Mouse (Mus musculus) midbrain, embryonic 13.5 days (tissue): ENCODE results near the gene Mpzl2. TPM values are rescaled to one million over a fixed set of nuclear protein-coding genes. Genes with fewer than 3 reads are reported as not detected.
A peak's percentile ranks its signal among the peaks of the same experiment; 100 is the strongest.
"Not testable (repeated sequence)": the region's sequence is repeated elsewhere in the genome, so short reads cannot be mapped to it uniquely, and the experiment has no call there.

Experiments used
- ATAC-seq: fragments of 200-750 bp; cut with Nextera tagmentation; 2 replicates; pipeline ENCODE4 v1.8.0; 2017; ENCODE audit warnings: mild to moderate bottlenecking, moderate TSS enrichment, moderate library complexity
- H3K27ac ChIP-seq: fragments of 300-500 bp; sonication (generic); 2 replicates; pipeline ENCODE4 v1.5.1; 2015; ENCODE audit warnings: inconsistent platforms, mild to moderate bottlenecking, moderate library complexity
- H3K27me3 ChIP-seq: fragments of 300-500 bp; sonication (generic); 2 replicates; pipeline ENCODE4 v1.6.1; 2015; ENCODE audit warnings: mild to moderate bottlenecking, inconsistent platforms
- H3K36me3 ChIP-seq: fragments of 300-500 bp; sonication (generic); 2 replicates; pipeline ENCODE4 v1.6.1; 2015; ENCODE audit warnings: mild to moderate bottlenecking, inconsistent platforms
- H3K4me1 ChIP-seq: fragments of 300-500 bp; sonication (generic); replicated peaks from 2 replicates; pipeline ENCODE4 v1.6.1; 2015; ENCODE audit warnings: inconsistent platforms
- H3K4me2 ChIP-seq: fragments of 300-500 bp; sonication (generic); replicated peaks from 2 replicates; pipeline ENCODE4 v1.6.1; 2015; ENCODE audit warnings: moderate library complexity, mild to moderate bottlenecking, inconsistent platforms
- H3K4me3 ChIP-seq: fragments of 300-500 bp; sonication (generic); replicated peaks from 2 replicates; pipeline ENCODE4 v1.5.1; 2015; ENCODE audit warnings: mild to moderate bottlenecking, inconsistent platforms
- H3K9ac ChIP-seq: fragments of 300-500 bp; sonication (generic); replicated peaks from 2 replicates; pipeline ENCODE4 v1.6.1; 2015; ENCODE audit warnings: mild to moderate bottlenecking, inconsistent platforms
- H3K9me3 ChIP-seq: fragments of 300-500 bp; sonication (generic); 2 replicates; pipeline ENCODE4 v1.6.1; 2016; ENCODE audit warnings: mild to moderate bottlenecking, inconsistent platforms
- WGBS: fragments of 180-500 bp; shearing (Covaris S2); methylation state at CpG from one replicate; pipeline ENCODE4 v1.1.7; 2015; 5-methylcytosine and 5-hydroxymethylcytosine counted together
- polyA plus RNA-seq: library from polyadenylated mRNA; unstranded; fragments of >200 nt; fragmentation: Nextera tagmentation; extraction: Ambion mirVana; gene quantifications from 2 replicates; pipeline ENCODE4 v1.2.1, GENCODE M21; 2015

Mpzl2 gene
- polyA plus RNA-seq, 1 experiment from 2014 or later = 0.30 TPM

DNA sequence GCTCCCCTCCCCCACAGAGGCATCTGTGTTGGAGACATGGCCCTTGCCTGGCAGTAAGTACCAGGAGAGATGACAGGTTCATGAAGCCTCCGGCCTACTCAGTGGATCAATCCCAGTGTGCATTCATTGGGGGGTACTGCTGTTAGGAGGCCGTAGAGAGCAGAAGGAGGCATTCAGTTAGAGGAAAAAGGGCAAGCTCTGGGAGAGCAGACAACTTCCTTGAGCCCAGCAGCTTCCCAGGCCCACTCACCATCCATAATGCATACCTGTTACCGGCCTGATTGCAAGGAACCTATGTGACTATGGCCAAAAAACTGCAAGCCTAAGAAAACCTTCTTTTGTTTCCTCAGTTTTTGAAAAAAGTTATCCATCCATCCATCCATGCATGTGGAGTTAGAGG is 5.1 kb upstream of the Mpzl2 start:
- ATAC-seq = no peak
- Histone ChIP-seq H3K27ac (no peak overlapping the region), H3K4me1 (no peaks in the 10 kb centered on the region), H3K4me2 (no peak overlapping the region), H3K36me3 (no peaks in the 10 kb centered on the region), H3K9me3 (no peaks in the 10 kb centered on the region), H3K27me3 (peaks cover 29% of the 10 kb centered on the region), H3K4me3 (no peak overlapping the region), H3K9ac (no peak overlapping the region)
- 81% methylated on average over 3 of the region's 3 CpGs for WGBS

DNA sequence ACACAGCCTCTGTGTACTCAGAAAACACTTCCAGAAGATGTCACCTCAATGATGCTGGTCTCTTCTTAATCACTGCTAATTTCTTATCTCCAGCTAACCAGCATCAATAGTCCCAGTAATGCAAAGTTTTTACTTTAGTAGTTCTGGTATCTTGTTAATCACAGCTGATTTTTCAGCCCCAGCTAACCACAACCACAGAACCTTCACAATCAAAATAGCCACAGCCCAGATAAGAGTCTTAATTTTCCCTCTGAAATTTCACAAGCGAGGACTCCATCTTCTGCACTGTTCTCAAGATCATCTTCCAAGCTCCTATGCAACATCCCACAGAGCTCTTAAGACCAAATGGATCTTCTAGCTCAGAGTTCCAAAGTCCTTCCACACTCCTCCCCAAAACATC is 1.8 kb upstream of the Mpzl2 start:
- ATAC-seq = not testable (repeated sequence)
- peaks cover 57% of the 10 kb centered on the region for H3K27me3 ChIP-seq

DNA sequence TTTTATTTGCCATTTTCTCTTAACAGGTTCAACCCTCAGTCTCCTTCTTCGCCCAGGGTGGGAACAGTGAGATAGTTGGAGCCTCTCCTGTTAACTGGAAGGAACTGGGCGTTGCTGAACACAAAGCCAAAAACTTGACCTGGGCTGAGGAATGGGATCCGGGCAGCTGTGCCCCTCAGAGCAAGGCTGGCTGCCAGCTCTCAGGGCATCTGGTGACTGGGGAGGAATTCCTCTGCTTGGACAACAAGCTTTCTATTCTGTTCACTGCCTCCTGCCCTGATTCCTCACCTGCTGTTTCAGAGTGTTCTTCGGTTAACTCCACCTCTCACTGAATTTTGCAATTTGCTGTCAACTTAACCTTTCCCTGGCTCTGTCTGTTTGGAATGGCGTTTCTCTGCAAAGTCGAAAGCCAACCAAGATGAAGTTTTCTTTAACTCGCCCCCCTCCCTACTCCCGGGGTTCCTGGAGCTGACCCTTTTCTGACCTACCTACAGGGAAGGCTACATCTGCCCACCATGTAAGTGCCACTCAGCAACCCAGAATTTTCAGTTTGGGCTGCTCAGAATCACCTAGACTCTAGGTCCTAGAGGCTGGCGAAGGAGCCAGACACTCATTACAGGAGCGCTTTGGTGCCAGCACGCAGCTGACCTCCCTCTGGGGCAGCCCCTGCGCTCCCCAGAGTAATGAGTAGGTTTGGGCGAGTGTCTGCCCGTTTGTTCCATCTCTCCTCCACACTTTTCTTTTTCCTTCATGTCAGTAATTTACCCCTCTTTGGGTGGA is 657 bp downstream of the Mpzl2 start:
- H3K27me3 ChIP-seq = peaks cover 82% of the 10 kb centered on the region
- H3K27ac ChIP-seq = no peak overlapping the region
- H3K4me1 ChIP-seq = peaks cover 7% of the 10 kb centered on the region; the same call in 1 of the 2 replicates
- no peak for ATAC-seq
- no peak overlapping the region for H3K9ac ChIP-seq
- H3K4me2 ChIP-seq = no peak overlapping the region; the same call in 1 of the 2 replicates
- WGBS = 16% methylated on average over 14 of the region's 14 CpGs
- no peaks in the 10 kb centered on the region for H3K9me3 ChIP-seq
- no peaks in the 10 kb centered on the region for H3K36me3 ChIP-seq
- H3K4me3 ChIP-seq = no peak overlapping the region

More for the DNA sequence above, 1.8 kb upstream of the Mpzl2 start:
- H3K9me3 ChIP-seq, H3K4me1 ChIP-seq, H3K4me2 ChIP-seq, H3K36me3 ChIP-seq, H3K27ac ChIP-seq, H3K9ac ChIP-seq, H3K4me3 ChIP-seq: not testable (repeated sequence)
- WGBS = 93% methylated on average over 1 of the region's 1 CpGs

DNA sequence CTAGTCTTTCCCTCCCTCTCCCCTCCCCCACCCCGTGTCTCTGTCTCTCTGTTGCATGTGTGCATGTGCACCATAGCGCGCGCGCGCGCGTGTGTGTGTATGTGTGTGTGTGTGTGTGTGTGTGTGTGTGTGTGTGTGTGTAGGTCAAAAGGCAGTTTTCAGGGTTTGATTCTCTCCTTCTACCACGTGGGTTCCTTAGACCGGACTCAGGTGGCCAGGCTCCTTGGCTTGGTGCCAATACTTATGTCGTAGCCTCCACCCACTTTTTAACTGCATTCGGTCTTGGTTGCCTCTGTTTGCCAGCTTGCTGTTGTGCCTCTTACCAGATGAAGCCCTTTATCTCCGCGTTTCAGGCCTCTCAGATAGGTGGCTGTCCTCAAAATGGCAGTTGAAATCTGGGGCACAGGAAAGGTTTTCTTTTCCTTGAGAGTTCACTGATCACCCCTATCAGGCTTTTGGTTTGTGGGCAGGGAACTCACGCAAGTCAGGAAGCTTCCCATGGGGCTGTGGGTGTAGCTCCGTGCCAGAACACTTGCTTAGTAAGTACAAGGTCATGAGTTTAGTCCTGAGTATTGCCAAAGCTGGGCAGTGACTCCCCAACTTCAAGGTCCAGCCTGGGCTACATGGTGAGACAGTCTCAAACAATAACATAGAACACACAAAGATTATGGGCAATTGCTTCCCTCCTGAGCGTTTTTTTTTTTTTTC is 1.7 kb downstream of the Mpzl2 start:
- Histone ChIP-seq H3K9ac (no peak overlapping the region), H3K27ac (no peak overlapping the region), H3K4me3 (no peak overlapping the region), H3K36me3 (no peaks in the 10 kb centered on the region), H3K9me3 (no peaks in the 10 kb centered on the region), H3K27me3 (peaks cover 80% of the 10 kb centered on the region), H3K4me1 (peaks cover 7% of the 10 kb centered on the region; the same call in 1 of the 2 replicates), H3K4me2 (peak overlapping the region; percentile 33)
- 35% methylated on average over 17 of the region's 17 CpGs for WGBS
- ATAC-seq = no peak

DNA sequence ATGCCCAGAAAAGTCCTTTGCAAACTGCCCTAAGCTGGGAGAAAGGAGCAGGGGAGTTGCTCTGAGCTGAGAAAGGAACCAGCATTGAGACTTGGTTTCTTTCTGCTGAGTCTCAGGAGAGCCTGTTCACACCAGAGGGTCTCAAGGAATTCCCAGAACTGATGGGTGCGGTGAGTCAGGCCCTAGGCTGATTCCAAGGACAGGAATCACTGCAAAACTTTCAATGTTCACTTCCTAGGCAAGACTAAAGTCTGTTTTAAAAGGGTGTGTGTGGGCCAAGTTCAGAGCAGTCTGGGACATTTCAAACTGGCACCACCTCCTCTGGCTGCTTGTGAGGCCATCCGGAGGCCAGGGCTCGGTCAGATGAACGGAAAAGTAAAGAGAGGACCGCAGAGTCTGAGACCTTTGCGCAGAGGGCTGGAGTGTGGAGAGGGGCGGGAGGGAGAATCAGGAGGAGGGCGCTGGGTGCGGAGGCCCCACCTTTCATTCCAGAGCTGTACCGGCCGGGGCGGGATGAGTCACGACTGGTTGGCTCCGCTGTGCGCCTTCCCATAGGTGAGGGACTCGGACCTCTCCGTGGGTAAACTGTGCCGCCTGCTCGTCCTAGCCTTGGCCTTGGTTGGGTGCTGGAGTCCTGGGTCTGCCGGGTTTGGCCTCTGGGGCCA is 2.6 kb downstream of the Mpzl2 start:
- peaks cover 7% of the 10 kb centered on the region; the same call in 1 of the 2 replicates for H3K4me1 ChIP-seq
- H3K4me3 ChIP-seq = no peak overlapping the region
- WGBS = 2% methylated on average over 20 of the region's 20 CpGs
- no peaks in the 10 kb centered on the region for H3K36me3 ChIP-seq
- no peak for ATAC-seq
- H3K27ac ChIP-seq = no peak overlapping the region
- no peaks in the 10 kb centered on the region for H3K9me3 ChIP-seq
- H3K4me2 ChIP-seq = no peak overlapping the region
- no peak overlapping the region for H3K9ac ChIP-seq
- H3K27me3 ChIP-seq = peaks cover 84% of the 10 kb centered on the region

DNA sequence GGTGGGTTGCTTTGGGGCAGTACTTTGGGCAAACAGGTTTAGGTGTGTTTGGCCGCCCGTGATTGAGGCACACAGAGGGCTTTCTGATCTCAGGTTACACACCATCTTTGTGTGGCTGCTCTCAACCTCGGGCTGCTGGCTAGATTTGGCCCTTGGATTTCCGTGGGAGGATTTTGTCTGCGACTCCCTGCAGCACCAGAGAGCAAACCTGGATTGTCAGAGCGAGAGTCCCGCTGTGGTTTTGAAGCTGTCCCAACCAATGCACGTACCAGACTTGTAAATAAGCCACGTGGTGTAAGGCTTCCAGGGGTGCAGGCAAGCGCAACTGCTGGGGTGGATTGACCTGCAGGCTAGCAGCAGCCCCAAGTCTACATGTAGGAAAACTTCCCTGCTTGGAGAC is 3.3 kb downstream of the Mpzl2 start:
- under 1% methylated on average over 10 of the region's 10 CpGs for WGBS
- no peak overlapping the region for H3K4me2 ChIP-seq
- H3K36me3 ChIP-seq = no peaks in the 10 kb centered on the region
- H3K9ac ChIP-seq = no peak overlapping the region
- ATAC-seq = no peak
- no peak overlapping the region for H3K27ac ChIP-seq
- peaks cover 83% of the 10 kb centered on the region for H3K27me3 ChIP-seq
- no peak overlapping the region for H3K4me3 ChIP-seq
- peaks cover 7% of the 10 kb centered on the region; the same call in 1 of the 2 replicates for H3K4me1 ChIP-seq
- H3K9me3 ChIP-seq = no peaks in the 10 kb centered on the region

DNA sequence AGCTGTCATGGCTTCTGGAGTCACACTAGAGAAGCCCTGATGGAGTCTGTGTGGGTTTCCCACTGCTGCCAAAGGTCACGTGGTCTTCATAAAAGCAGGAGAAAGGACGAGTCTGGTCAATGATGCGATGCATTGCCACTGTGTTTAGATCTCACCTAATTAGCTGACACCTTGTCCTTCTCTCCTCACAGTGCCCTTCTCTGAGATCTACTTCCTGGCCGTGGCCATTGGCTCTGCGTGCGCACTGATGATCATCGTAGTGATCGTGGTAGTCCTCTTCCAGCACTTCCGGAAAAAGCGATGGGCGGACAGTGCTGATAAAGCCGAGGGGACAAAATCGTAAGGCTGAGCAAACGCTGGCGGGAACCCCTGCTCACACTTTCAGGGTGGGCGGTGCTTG is 7.4 kb downstream of the Mpzl2 start:
- Histone ChIP-seq H3K9ac (no peak overlapping the region), H3K4me3 (no peak overlapping the region), H3K9me3 (no peaks in the 10 kb centered on the region), H3K36me3 (no peaks in the 10 kb centered on the region), H3K27ac (no peak overlapping the region), H3K4me1 (peaks cover 7% of the 10 kb centered on the region; the same call in 1 of the 2 replicates), H3K4me2 (no peak overlapping the region), H3K27me3 (peaks cover 63% of the 10 kb centered on the region)
- ATAC-seq = no peak
- WGBS = 91% methylated on average over 16 of the region's 16 CpGs

DNA sequence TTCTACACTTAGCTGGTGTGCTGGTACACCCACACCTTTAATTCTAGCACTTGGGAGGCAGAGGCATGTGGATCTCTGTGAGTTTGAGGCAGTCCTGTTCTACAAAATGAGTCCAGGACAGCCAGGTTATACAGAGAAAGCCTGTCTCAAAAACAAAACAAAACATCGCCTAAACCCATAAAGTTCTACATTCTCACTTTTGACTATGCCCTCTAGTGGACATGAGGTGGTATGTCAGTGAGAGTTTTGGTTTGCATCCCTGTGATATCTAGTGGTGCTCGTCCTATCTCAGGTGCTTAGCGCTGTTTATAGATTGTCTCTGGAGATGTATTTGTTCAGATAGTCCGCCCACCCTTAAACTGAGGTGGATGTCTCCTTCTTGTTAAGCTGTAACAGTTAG is 8.9 kb downstream of the Mpzl2 start:
- no peak overlapping the region for H3K9ac ChIP-seq
- H3K36me3 ChIP-seq = no peaks in the 10 kb centered on the region
- no peaks in the 10 kb centered on the region for H3K9me3 ChIP-seq
- no peak overlapping the region for H3K27ac ChIP-seq
- no peaks in the 10 kb centered on the region for H3K4me1 ChIP-seq
- no peak for ATAC-seq
- 28% methylated on average over 4 of the region's 4 CpGs for WGBS
- peaks cover 57% of the 10 kb centered on the region for H3K27me3 ChIP-seq
- H3K4me3 ChIP-seq = no peak overlapping the region
- H3K4me2 ChIP-seq = no peak overlapping the region

DNA sequence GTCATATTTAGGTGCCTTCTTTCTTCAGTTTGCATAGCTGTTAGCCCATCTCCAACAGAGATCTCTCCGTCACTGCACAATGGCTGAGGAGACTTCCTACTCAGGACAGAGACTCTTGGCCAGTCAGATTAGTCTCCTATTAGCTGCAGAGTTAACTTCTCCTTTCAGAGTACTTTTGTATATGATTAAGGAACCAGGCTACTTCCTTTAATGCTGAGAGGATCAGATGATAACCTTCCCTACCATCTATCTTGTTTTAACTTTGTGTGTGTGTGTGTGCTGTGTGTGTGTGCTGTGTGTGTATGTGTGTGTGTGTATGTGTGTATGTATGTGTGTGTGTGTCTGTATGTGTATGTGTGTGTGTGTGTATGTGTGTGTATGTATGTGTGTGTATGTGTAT is 10.1 kb downstream of the Mpzl2 start:
- no peak for ATAC-seq
- 0 out of 2 replicates have a peak, but pooled peaks cover 4% of the 10 kb centered on the region for H3K4me1 ChIP-seq
- no peak overlapping the region for H3K9ac ChIP-seq
- H3K9me3 ChIP-seq = no peaks in the 10 kb centered on the region
- H3K27ac ChIP-seq = no peak overlapping the region
- peaks cover 52% of the 10 kb centered on the region for H3K27me3 ChIP-seq
- H3K36me3 ChIP-seq = no peaks in the 10 kb centered on the region
- no peak overlapping the region for H3K4me3 ChIP-seq
- no peak overlapping the region for H3K4me2 ChIP-seq
- 92% methylated on average over 1 of the region's 1 CpGs for WGBS

DNA sequence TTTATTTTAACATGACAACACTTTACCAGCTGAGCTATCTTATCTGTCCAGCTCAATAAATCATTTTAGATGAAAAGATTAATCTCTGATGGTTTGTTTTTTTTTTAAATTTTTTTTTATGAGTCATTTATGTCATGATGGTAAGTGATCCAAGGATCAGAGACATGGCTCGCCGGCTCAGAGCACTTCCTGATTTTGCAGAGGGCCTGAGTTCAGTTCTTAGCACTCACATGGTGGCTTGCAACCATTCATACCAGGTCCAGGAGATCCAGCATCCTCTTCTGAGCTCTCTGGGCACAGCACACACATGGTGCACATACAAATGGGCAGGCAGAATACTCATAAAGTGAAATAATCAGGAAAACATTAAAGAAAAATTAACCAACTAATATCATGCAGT is 10.7 kb downstream of the Mpzl2 start:
- H3K27ac ChIP-seq = no peak overlapping the region
- H3K4me3 ChIP-seq = no peak overlapping the region
- ATAC-seq = no peak
- 0 out of 2 replicates have a peak, but pooled peaks cover 4% of the 10 kb centered on the region for H3K4me1 ChIP-seq
- 90% methylated on average over 2 of the region's 2 CpGs for WGBS
- H3K9me3 ChIP-seq = no peaks in the 10 kb centered on the region
- no peaks in the 10 kb centered on the region for H3K36me3 ChIP-seq
- no peak overlapping the region for H3K9ac ChIP-seq
- peaks cover 47% of the 10 kb centered on the region for H3K27me3 ChIP-seq
- no peak overlapping the region for H3K4me2 ChIP-seq

DNA sequence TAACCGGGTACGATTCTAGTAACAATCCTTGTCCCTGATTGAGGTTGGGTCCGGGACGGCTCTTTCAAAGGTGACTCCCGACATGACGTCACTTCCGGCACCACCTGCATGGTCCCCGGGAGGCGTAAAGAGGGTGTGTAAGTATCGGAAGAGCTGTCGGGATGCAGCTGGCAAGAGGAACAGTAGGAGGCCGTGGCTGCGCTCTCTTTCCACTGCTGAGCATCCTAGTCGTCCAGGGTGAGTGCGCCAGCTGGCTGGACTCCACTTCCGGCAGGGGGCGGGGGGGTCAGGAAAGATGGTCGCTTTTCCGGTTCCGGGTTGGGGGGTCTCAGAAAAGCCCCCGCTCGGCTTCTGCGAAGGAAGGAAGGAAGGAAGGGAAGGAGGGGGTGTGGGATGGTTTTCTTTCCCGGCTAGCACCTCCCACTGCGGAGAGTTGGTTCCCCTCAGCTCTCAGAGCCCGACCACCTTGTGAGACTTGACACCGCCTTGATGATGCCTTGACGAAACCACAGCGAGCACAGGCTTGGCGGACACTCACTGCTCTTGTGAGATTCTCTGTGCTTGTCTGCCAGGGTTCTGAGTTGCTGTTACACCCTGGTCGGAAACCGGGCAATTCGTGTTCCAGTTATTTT is 15.6 kb downstream of the Mpzl2 start, which contains the start of gene Mpzl3:
Gene Mpzl3 (plus strand): TSS at position 105 of the 632 bp plus-strand sequence.
- peak within 1 kb of the TSS; percentile 99 for H3K27ac ChIP-seq
- H3K9me3 ChIP-seq = no peaks in the 10 kb centered on the region
- WGBS = under 1% methylated on average over 32 of the region's 33 CpGs
- H3K27me3 ChIP-seq = peaks cover 62% of the 10 kb centered on the region
- peak within 1 kb of the TSS; percentile 65 for H3K4me2 ChIP-seq
- ATAC-seq = peak; percentile 98
- H3K36me3 ChIP-seq = no peaks in the 10 kb centered on the region
- H3K4me1 ChIP-seq = 0 out of 2 replicates have a peak, but pooled peaks cover 6% of the 10 kb centered on the region
- peak within 1 kb of the TSS; percentile 67 for H3K9ac ChIP-seq
- H3K4me3 ChIP-seq = peak within 1 kb of the TSS; percentile 66
